Mouse (Mus musculus) stomach, postnatal 0 days (tissue): Measurements from ENCODE around the gene Slc35b1. TPM values are rescaled to one million over a fixed set of nuclear protein-coding genes. Genes with fewer than 3 reads are reported as not detected.

Source experiments
- ATAC-seq: fragments of 200-750 bp; cut with Nextera tagmentation; 2 replicates; pipeline ENCODE4 v1.8.0; 2017; ENCODE audit not compliant: low FRiP score, low TSS enrichment
- DNase-seq: peaks from one replicate; pipeline ENCODE4 v3.0.0-alpha.2; 2016; ENCODE audit warnings: low spot score
- H3K27ac ChIP-seq: fragments of 300-500 bp; sonication (generic); replicated peaks from 2 replicates; pipeline ENCODE4 v1.5.1; 2014; ENCODE audit warnings: mild to moderate bottlenecking, control low read depth
- H3K27me3 ChIP-seq: fragments of 300-500 bp; sonication (generic); 2 replicates; pipeline ENCODE4 v1.6.1; 2014; ENCODE audit warnings: low read length; ENCODE audit not compliant: control insufficient read depth, insufficient read depth
- H3K36me3 ChIP-seq: fragments of 300-500 bp; sonication (generic); 2 replicates; pipeline ENCODE4 v1.6.1; 2014; ENCODE audit warnings: low read length, mixed read lengths; ENCODE audit not compliant: control insufficient read depth, insufficient read depth
- H3K4me1 ChIP-seq: fragments of 300-500 bp; sonication (generic); replicated peaks from 2 replicates; pipeline ENCODE4 v1.6.1; 2014; ENCODE audit warnings: antibody characterized with exemption; ENCODE audit not compliant: control insufficient read depth, insufficient read depth
- H3K4me2 ChIP-seq: fragments of 300-500 bp; sonication (generic); replicated peaks from 2 replicates; pipeline ENCODE4 v1.6.1; 2014; ENCODE audit warnings: low read depth, mild to moderate bottlenecking, control low read depth, moderate library complexity
- H3K4me3 ChIP-seq: fragments of 300-500 bp; sonication (generic); 2 replicates; pipeline ENCODE4 v1.5.1; 2014; ENCODE audit warnings: low read depth, low read length, control low read depth
- H3K9ac ChIP-seq: fragments of 300-500 bp; sonication (generic); 2 replicates; pipeline ENCODE4 v1.6.1; 2014; ENCODE audit warnings: mild to moderate bottlenecking, low read length, control low read depth, mixed read lengths
- H3K9me3 ChIP-seq: fragments of 300-500 bp; sonication (generic); 2 replicates; pipeline ENCODE4 v1.6.1; 2016; ENCODE audit warnings: low read length; ENCODE audit not compliant: control insufficient read depth
- CTCF ChIP-seq: IDR thresholded peaks from 2 replicates; pipeline ENCODE4 v1.5.1; 2016; ENCODE audit warnings: antibody characterized with exemption, low read depth, mild to moderate bottlenecking, moderate library complexity
- EP300 ChIP-seq: optimal IDR thresholded peaks from 2 replicates; pipeline ENCODE3; 2016; ENCODE audit warnings: antibody characterized with exemption
- WGBS: fragments of 180-500 bp; shearing (Covaris S2); extraction: QIAGEN DNeasy Blood & Tissue Kit; methylation state at CpG from one replicate; pipeline ENCODE4 v1.1.7; 2014; 5-methylcytosine and 5-hydroxymethylcytosine counted together
- polyA plus RNA-seq: library from polyadenylated mRNA; unstranded; fragments of >200 nt; fragmentation: Nextera tagmentation; extraction: Ambion mirVana; gene quantifications from 2 replicates; pipeline ENCODE4 v1.2.1, GENCODE M21; 2015

The Slc35b1 gene
- polyA plus RNA-seq, 1 experiment from 2014 or later, result 110 TPM

GRCm38 (mm10) chr11:95384973-95385320 lies 455 bp downstream of the Slc35b1 start:
- H3K9me3 ChIP-seq, result no peaks in the 10 kb centered on the region
- peak overlapping the region; percentile 91 for H3K4me3 ChIP-seq
- DNase-seq (no peak), ATAC-seq (no peak)
- under 1% methylated on average over 14 of the region's 14 CpGs for WGBS
- peak overlapping the region; percentile 87 for H3K27ac ChIP-seq
- H3K4me1 ChIP-seq, result no peaks in the 10 kb centered on the region
- peak overlapping the region; percentile 85 for H3K9ac ChIP-seq
- 0 out of 2 replicates have a peak, but pooled peaks cover 5% of the 10 kb centered on the region for H3K36me3 ChIP-seq
- peak overlapping the region; percentile 51 for H3K4me2 ChIP-seq
- H3K27me3 ChIP-seq, result no peaks in the 10 kb centered on the region
- TF ChIP-seq CTCF, result no peak
- no peak for TF ChIP-seq EP300

DNA sequence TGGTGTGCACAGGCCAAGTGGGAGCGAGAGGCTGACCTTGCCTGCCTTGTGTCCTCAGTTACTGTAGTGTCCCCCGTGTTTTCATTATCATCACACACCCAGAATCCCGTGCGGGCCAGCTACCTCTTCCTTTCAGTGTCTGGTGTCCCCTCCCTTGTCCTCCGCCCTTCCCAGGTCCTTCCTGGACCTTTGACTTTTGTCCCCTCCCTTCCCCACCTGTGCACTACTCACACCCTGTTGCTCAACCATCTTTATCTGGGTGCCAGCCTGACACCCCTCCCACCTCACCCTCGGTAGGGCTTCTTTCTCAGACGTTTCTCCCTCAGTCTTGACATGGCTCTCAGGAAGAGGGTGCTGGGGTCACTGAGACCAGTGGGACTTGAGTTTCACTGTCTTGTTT lies 2.9 kb downstream of the Slc35b1 start:
- H3K36me3 ChIP-seq, result peaks cover 9% of the 10 kb centered on the region; the same call in 1 of the 2 replicates
- TF ChIP-seq CTCF (no peak), EP300 (no peak)
- 81% methylated on average over 7 of the region's 7 CpGs for WGBS
- DNase-seq (no peak), ATAC-seq (no peak)
- no peak overlapping the region for H3K9ac ChIP-seq
- no peaks in the 10 kb centered on the region for H3K4me1 ChIP-seq
- no peak overlapping the region for H3K4me2 ChIP-seq
- no peak overlapping the region for H3K4me3 ChIP-seq
- H3K9me3 ChIP-seq, result no peaks in the 10 kb centered on the region
- no peaks in the 10 kb centered on the region for H3K27me3 ChIP-seq
- no peak overlapping the region for H3K27ac ChIP-seq

DNA sequence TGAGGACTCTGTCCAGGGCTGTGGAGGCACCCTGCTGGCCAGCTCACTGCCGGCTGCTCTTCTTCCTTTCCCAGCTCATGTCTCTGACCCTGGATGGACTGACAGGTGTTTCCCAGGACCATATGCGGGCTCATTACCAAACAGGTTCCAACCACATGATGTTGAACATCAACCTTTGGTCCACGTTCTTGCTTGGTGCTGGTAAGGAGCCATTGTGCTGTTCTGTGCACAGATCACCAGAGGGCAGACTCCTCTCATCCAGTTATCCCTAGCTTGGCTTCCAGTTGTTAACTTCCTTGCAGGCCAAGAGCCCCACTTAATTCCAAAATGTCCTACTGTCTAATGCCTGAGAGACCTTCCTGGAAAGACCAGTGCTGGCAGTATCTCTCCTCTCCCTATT lies 4.5 kb downstream of the Slc35b1 start:
- TF ChIP-seq CTCF (peak; percentile 74), EP300 (no peak)
- ATAC-seq, result no peak
- H3K9me3 ChIP-seq, result no peaks in the 10 kb centered on the region
- peaks cover 9% of the 10 kb centered on the region; the same call in 1 of the 2 replicates for H3K36me3 ChIP-seq
- H3K27me3 ChIP-seq, result no peaks in the 10 kb centered on the region
- DNase-seq, result no peak
- no peak overlapping the region for H3K4me2 ChIP-seq
- no peak overlapping the region for H3K4me3 ChIP-seq
- no peak overlapping the region for H3K9ac ChIP-seq
- no peaks in the 10 kb centered on the region for H3K4me1 ChIP-seq
- WGBS, result 64% methylated on average over 3 of the region's 3 CpGs
- no peak overlapping the region for H3K27ac ChIP-seq

DNA sequence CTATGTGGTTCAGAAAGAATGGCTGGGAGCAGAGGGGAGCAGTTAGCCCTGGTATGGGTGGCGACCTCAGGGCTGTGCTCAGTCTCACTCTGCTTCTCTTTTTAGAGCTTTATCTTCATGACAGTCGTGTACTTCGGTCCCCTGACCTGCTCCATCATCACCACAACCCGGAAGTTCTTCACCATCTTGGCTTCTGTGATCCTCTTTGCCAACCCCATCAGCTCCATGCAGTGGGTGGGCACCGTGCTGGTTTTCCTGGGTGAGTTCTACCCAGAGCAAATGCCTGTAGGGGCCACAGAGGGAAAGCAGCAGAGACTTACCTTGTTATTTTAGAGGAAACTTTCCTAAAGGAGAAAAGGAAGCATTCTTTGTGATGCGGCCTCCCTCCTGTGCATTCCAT lies 5.9 kb downstream of the Slc35b1 start:
- Histone ChIP-seq H3K36me3 (peaks cover 9% of the 10 kb centered on the region; the same call in 1 of the 2 replicates), H3K27me3 (no peaks in the 10 kb centered on the region), H3K9ac (no peak overlapping the region), H3K4me1 (no peaks in the 10 kb centered on the region), H3K9me3 (no peaks in the 10 kb centered on the region), H3K4me2 (no peak overlapping the region), H3K27ac (no peak overlapping the region), H3K4me3 (no peak overlapping the region)
- WGBS, result 93% methylated on average over 6 of the region's 6 CpGs
- ATAC-seq, result no peak
- TF ChIP-seq EP300, result no peak
- DNase-seq, result no peak

DNA sequence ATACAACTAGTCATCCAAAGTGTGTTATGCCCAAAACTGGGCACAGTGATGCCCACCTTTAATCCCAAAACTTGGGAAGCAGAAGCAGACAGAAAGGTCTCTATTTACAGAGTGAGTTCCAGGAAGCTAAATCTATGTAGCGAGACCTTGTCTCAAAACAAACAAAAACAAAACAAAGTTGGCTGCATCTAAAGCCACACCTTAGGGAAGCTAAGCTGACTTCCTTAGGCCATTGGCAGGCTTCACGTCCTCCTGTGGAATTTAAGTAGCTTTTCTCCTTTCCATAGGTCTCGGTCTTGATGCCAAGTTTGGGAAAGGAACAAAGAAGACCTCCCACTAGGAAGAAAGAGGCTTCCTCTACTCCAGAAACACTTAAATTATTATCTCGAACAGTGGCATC lies 6.7 kb downstream of the Slc35b1 start:
- no peak overlapping the region for H3K4me2 ChIP-seq
- H3K27me3 ChIP-seq, result no peaks in the 10 kb centered on the region
- ATAC-seq (no peak), DNase-seq (no peak)
- H3K27ac ChIP-seq, result no peak overlapping the region
- H3K9me3 ChIP-seq, result no peaks in the 10 kb centered on the region
- peaks cover 9% of the 10 kb centered on the region; the same call in 1 of the 2 replicates for H3K36me3 ChIP-seq
- H3K4me3 ChIP-seq, result no peak overlapping the region
- no peaks in the 10 kb centered on the region for H3K4me1 ChIP-seq
- WGBS, result 59% methylated on average over 4 of the region's 4 CpGs
- H3K9ac ChIP-seq, result no peak overlapping the region
- TF ChIP-seq EP300, result no peak
- no peak for TF ChIP-seq CTCF

GRCm38 (mm10) chr11:95391743-95392142 lies 7.3 kb downstream of the Slc35b1 start:
- Histone ChIP-seq H3K9me3 (no peaks in the 10 kb centered on the region), H3K4me3 (no peak overlapping the region), H3K27me3 (no peaks in the 10 kb centered on the region), H3K36me3 (peaks cover 6% of the 10 kb centered on the region; the same call in 1 of the 2 replicates), H3K9ac (no peak overlapping the region), H3K27ac (0 out of 2 replicates have a peak overlapping the region, but pooled peaks have one; percentile 67), H3K4me1 (no peaks in the 10 kb centered on the region), H3K4me2 (no peak overlapping the region)
- WGBS, result 57% methylated on average over 5 of the region's 5 CpGs
- TF ChIP-seq EP300 (no peak), CTCF (no peak)
- DNase-seq (no peak), ATAC-seq (no peak)
